Mouse (Mus musculus): ENCODE measurements at regions not wholly inside any gene's neighbourhood (a gene's known extent, or its start where the extent isn't known, plus 50 kb on each side); places are given as distances from the start of the nearest gene placed in this dataset.

DNA sequence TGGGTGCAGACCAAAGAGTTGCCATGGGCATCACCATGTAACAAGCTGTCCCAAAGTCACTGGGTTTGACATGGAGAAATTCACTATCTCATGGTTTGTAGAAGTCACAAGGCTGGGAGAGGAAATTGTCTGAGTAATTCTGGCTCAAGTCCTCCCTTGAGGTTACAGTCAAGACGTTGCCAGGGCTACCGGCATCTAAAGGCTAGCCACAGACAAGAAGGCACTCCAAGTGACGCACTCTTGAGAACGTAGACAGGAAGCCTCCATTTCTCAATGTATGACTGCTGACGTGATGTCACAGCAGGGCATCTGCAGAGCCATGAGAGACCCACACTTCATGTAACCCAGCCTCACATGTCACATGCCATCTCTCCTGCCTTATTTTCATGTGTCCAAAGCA is 59.2 kb upstream of the Nectin1 start:
- no peak for DNase-seq
- intact Hi-C loops (cut with DNase I), result no loop called here

DNA sequence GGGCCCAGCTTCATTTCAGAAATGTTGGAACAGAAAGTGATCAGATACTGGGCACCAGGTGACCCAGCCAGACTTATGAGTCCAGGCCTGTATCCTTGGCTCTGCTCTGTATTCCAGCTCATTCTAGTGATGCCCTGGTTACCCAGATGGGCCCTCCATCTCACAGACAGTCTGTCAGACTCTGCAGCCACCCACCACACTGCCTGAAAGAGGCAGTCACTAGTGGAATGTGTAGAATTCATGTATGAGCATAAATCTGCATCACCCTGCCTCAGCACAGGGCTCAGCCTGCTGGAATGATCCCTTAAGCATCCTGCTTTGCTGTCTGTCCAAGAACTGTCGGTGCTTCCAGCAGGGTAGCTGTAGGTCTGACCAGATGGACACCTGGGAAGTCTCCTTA is 51.8 kb upstream of the Nectin1 start:
- DNase-seq, result no peak
- intact Hi-C loops (cut with DNase I), result no loop called here

DNA sequence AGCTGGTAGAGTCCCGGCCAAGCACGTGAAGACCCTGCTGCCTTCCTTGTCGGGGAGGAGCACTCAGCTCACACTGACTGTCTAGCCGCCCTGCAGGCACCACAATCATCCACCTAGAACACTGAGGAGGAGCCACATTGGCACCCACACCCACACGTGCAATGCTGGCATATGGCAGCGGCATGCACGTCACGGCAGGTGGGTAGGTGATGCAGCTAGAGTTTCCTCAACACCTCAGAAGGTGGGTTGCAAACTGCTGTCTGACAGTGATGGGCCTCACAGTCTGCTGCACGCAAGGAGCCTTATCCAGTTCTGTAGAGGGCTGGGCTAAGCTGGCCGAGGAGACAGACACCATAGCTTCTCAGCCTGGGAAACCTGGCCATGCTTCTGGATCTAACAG is 51.2 kb upstream of the Nectin1 start:
- intact Hi-C loops (cut with DNase I), result no loop called here
- no peak for DNase-seq
